Mouse (Mus musculus): ENCODE results near the gene Phldb3.

Gene Phldb3

DNA sequence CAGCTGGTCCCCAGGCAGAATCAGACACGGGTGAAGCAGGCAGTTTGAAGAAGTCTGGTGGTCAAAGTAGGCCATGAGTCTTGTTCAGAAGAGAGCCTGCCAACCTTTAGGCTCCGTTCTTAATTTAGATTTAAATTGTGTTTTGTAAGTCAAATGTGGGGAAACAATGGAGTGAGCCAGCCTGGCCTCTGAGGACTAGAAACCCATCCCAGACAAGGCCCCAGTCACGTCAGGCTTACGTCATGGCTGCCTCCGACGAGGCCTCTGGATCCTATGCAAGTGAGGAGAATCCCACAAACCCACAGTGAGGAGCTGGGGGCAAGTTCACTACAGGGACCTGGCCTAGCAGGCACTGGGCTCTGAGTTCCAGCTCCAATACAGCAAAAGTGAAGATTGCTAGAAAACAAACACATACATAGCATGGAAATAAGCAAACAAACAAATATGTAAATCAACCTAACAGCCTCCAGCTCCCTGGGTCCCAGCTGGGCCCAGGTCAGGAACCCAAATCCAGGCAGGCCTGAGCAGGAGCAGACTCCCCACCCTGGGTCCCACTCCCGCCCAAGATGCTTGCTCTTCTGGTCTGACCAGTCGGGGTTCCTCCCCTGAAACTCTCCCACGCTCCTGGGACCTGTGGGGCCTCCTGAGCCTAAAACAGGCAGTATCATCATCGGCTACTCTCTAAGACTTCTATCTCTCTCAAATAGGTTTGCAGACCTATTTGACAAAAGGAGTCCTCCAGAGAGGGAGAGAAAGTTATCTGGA is 19.7 kb downstream of the Phldb3 start:
- DNase-seq (ENCODE audit: low read depth, low spot score) = no peak

- DNase-seq (ENCODE audit: low read depth, low spot score) = no peak
Measured at GRCm38 (mm10) chr7:24636264-24636663, 25.7 kb downstream of the Phldb3 start, which contains the start of gene Lypd3. TSS of gene Lypd3 (plus strand) at chr7:24636550.

- no peak for DNase-seq (ENCODE audit: low read depth, low spot score)
Measured at GRCm38 (mm10) chr7:24637046-24637445, 26.5 kb downstream of the Phldb3 start.

DNA sequence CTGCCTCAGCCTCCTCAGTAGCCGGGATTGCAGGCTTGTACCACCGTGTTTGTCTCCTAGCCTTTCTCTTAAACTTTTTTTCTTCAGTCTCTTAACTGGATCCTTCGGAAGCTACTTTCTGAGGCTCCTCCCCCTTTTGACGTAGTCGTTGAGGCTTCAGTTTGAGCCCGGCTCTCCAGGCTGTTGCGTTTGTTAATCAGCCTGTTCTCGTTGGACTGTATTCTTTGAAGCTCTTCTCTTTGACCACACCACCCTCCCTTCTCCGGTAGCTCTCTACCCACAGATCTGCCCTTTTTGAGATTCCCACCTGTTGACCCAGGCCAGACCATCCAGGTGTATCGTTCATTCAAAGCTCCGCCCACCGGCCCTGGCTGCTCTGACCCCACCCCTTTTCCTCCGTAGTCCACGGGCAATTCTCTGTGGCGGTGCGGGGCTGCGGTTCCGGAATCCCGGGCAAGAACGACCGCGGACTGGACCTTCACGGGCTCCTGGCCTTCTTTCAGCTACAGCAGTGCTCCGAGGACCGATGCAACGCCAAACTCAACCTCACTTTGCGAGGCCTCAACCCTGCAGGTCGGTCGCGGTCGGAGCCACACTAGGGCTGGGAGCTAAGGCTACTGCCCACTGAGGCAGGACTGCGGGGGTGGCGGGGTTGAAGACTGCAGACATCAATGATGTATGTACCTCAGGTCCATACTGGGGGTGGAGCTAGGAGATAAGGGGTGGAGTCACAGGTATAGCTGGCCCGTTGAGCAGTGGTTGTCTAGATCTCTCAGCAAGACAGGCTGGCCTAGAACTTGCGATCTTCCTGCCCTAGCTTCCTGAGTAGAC is 27.7 kb downstream of the Phldb3 start:
- DNase-seq (ENCODE audit: low read depth, low spot score) = no peak

GRCm38 (mm10) chr7:24640450-24640849 is 29.9 kb downstream of the Phldb3 start:
- DNase-seq (ENCODE audit: low read depth, low spot score) = no peak

GRCm38 (mm10) chr7:24642491-24642890 is 31.9 kb downstream of the Phldb3 start:
- DNase-seq (ENCODE audit: low read depth, low spot score) = no peak

DNA sequence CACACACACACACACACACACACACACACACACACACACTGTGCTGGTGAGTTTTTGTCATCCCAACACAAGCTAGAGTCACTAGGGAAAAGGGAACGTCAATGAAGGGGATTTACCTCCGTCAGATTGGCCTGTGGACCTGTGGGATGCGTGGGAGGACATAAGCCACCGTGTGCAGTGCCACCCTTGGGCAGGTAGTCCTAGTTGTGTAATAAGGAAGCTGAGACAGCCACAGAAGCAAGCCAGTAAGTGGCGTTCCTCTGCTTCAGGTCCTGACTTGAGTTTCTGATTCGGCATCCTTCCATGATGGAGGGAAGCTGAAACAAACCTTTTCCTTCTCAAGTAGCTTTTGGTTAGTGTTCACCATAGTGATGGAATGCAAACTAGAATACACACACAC is 33.9 kb downstream of the Phldb3 start:
- no peak for DNase-seq (ENCODE audit: low read depth, low spot score)

GRCm38 (mm10) chr7:24644996-24645395 is 34.4 kb downstream of the Phldb3 start:
- no peak for DNase-seq (ENCODE audit: low read depth, low spot score)

DNA sequence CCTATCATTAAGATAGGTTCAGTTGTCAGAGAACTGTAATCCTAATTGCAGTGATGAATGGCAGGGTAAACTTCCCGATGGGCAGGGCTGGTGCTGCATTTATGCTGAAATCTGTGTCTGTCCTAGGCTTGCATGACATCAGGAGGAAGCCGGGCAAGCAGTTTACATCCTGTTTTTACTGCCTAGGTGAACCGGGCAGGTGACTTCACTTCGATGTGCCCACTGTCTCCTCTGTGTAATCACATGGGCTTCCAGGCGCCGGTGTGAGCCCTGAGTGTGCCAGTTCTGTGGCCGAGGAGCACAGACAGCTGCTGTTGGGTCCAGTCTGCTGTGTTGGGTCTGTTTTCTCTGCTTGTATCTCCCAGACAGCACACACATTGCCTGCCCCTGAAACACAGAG is 35.9 kb downstream of the Phldb3 start:
- no peak for DNase-seq (ENCODE audit: low read depth, low spot score)

DNA sequence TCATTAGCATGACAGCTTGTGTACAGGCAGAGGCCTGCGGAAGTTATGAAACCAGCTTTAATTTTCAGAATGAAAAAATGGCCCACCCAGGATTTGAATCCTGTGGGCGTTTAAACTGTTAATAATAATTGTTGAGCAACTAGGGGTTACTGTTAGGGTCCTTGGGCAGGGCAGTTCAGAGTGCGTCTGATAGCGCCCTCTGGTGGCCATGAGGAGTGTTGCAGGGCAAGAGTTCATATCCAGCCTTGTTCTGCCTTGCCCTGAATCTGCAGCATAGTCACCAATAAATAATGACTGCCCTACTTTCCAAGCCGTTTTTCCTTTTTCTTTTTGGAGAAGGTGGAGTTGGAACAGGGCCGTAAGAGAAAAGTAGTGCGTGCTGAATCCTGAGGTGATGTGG is 43.1 kb downstream of the Phldb3 start:
- no peak for DNase-seq (ENCODE audit: low read depth, low spot score)

- DNase-seq (ENCODE audit: low read depth, low spot score) = no peak
Measured at GRCm38 (mm10) chr7:24659737-24660357, 49.3 kb downstream of the Phldb3 start.

DNA sequence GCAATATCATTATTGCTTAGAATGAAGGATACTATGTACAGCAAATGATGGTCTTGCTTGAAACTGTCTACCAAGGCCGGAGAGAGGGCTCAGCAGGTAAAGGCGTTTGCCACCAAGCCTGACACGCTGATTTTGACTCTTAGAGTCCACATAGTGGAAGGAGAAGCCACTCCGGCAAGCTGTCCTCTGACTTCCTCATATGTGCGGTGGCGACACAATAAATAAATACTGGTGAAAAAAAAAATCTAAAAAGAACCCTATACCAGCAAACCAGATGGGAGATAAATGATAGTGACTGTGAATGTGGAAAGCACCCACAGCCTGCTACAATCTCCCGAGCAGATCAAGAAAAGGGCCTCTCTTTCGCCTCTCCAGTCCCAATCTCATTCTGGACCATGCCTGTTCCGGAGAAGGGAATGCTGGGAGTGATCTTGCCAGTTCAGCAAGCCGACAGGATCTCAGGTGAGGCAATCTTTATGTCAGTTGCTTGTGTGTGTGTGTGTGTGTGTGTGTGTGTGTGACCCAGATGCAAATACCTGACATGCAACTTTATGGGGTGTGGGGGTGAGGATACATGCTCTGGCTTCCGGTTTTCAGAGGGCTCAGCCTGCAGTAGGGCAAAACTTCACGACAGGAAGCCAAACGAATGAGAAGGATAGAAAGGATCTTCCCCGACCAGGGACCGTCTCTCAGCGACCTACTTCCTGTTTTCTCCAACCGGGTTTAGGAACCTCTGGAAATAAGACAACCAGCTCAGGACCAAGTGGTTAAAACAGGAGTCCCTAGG is 50.7 kb downstream of the Phldb3 start:
- no peak for DNase-seq (ENCODE audit: low read depth, low spot score)

DNA sequence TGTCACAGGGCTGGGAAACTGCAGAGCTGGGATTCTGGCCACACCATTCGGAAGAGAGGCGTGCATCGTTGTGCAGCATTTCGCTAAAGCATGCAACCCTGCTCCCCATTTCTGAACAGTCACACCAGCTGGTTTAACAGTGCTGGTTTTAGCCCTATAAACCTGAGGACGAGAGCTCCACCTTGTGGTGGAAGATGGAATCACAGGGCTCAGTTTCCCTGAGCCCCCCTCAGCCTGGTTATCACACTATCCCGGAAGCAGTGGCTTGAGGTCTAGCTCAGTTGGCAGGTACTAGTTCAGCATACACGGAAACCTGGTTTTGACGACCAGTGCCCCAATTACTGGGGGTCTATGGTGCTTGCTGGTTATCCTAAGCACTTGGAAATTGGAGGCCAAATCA is 52.0 kb downstream of the Phldb3 start:
- DNase-seq (ENCODE audit: low read depth, low spot score) = peak; percentile 16

- no peak for DNase-seq (ENCODE audit: low read depth, low spot score)
Measured at GRCm38 (mm10) chr7:24664301-24664700, 53.7 kb downstream of the Phldb3 start.

DNA sequence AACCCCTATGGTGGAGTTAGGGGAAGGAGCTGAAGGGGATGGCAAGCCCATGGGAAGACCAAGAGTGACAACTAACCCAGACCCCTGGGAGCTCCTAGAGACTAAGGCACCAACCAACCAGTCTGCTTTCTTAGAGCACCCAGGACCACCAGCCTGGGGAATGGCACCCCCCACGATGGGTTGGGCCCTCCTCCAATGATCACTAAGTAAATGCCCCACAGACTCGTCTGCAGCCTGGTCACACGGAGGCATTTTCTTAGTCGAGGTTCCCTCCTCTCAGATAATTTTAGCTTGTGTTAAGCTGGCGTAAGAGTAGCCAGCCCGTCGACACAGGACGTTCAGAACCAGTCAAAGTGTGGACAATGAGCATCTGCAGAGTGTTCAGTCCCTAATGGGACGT is 54.4 kb downstream of the Phldb3 start:
- no peak for DNase-seq (ENCODE audit: low read depth, low spot score)

DNA sequence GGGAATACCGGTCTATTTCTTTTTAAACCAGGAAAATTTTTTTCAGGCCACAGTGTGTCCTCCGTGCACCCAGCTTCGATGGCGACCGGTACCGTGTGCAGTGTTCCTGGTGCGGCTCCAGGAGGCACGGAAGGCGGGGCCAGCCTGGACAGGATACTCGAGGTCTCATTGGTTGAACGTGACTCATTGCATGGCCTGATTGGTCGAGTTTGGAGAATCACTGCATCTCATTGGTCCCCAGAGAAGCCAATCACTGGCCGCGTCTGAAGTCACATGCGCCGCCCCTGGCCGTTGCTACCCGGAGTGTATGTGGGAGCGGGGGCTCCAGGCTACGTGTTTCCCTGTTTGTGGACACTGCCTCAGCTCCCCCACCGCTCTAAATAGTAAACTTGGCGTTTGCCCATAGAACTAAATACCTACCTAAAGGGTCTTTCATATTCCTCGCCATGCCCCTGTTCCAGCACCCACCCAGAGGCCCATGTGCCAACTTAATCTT is 61.4 kb downstream of the Phldb3 start:
- DNase-seq (ENCODE audit: low read depth, low spot score) = no peak

DNA sequence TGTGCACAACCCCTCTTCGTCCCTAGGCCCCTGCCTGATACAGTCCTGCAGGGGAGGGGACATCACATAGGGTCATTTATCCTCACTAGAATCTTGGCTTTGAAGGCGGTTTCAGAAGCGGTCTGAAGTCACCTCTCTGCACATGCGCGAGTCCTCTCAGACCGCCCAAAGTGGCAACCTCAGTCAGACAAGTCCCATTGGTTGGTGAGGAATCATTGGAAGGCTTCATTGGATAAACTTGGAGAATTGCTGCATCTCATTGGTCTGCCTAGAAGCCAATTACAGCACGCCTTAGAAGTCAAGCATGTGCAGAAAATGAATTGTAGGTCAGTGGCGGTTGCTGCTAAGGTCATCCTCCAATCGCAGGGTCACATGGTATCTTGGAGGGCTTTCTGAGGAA is 66.0 kb downstream of the Phldb3 start, which contains the start of gene Tex101:
Gene Tex101, minus strand, starts transcription at position 101 of the 400 bp plus-strand sequence.
- DNase-seq (ENCODE audit: low read depth, low spot score) = no peak

Data from brain, embryonic 18.5 days (tissue).